Mouse (Mus musculus): ENCODE measurements around the gene Myadm. TPM values are rescaled to one million over a fixed set of nuclear protein-coding genes. Genes with fewer than 3 reads are reported as not detected.

Myadm gene
- total RNA-seq, 1 experiment, result 80.8 TPM

DNA sequence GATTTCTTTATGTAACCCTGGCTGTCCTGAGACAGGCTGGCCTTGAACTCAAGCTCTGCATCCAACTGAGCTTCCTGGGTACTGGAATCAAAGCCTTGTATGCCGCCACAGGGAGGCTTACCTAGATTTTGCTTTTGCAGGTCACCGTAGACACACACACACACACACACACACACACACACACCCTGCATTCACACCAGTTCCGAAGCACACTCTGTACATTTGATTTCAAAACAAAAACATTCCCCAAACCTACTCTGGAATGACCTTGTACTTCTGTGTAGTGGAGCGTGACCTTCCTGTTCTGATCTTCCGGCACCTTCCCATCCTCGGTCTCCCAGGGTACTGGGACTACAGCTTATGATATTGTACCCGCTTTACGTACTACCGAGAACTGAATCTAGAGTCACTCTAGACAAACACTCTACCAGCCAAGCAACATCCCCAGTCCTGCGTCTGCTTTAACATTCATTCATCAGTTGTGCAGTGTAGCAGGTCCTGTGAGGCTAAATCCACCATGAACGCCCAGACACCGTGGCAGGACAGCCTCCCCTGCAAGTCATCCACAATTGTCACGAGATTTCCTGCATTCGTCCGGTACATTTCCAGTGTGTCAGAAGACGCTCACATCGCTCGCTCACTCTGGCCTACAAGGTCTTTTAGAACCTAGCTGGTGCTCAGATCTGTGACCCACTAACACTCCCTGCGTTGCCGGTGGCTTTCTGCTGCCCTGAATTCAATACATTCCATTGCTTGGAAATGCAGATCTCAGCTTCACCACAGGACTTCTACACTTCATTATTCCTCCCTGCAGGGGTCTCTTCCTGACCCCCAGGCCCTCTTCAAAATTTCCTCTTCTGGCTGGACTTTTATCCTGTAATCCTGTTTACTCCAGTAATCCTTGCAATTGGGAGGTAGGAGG is 58.7 kb downstream of the Myadm start:
- Histone ChIP-seq H3K9ac (ENCODE audit: insufficient read depth, low read depth, low read length, poor library complexity, severe bottlenecking) (peak overlapping the region; percentile 68), H3K4me3 (ENCODE audit: insufficient read depth in 1 of 2, low read depth in 1 of 2, low read length in 2 of 2, poor library complexity in 1 of 2, severe bottlenecking in 1 of 2) (peak overlapping the region; percentile 19 to 54), H3K36me3 (ENCODE audit: control insufficient read depth, insufficient read depth, low read length, poor library complexity, severe bottlenecking) (peaks cover 11% of the 10 kb centered on the region; the same call in 1 of the 2 replicates), H3K9me3 (ENCODE audit: control insufficient read depth, insufficient read depth, low read depth, low read length) (no peaks in the 10 kb centered on the region), H3K27ac (ENCODE audit: insufficient read depth, low read depth, low read length, poor library complexity, severe bottlenecking) (peak overlapping the region; percentile 100), H3K4me1 (ENCODE audit: control insufficient read depth in 2 of 2, insufficient read depth in 2 of 2, low read length in 2 of 2, poor library complexity in 1 of 2) (peaks cover 17% of the 10 kb centered on the region in 2 experiments)
- peak; percentile 95 for DNase-seq (ENCODE audit: low read depth, low spot score)
- TF ChIP-seq HCFC1 (IDR thresholded peaks at IDR 0.05; ENCODE audit: borderline replicate concordance, insufficient read depth, low read length), result 0 out of 2 replicates have a peak, but pooled peaks have one; percentile 55
- no peak for TF ChIP-seq ZNF384 (IDR thresholded peaks at IDR 0.05; ENCODE audit: low read depth, low read length)
- TF ChIP-seq ZC3H11A (IDR thresholded peaks at IDR 0.05; ENCODE audit: borderline replicate concordance, low read depth, low read length), result no peak
- TF ChIP-seq CHD2 (IDR thresholded peaks at IDR 0.05; ENCODE audit: low read depth, low read length), result peak; percentile 58; the same call in 1 of the 2 replicates
- TF ChIP-seq MAFK (IDR thresholded peaks at IDR 0.05; ENCODE audit: insufficient read depth, low read depth, low read length), result peak; percentile 37; the same call in 1 of the 2 replicates
- in situ Hi-C loops (cut with MboI; ENCODE audit: low sequenced_read_pairs in 2 of 2, unreplicated experiment in 2 of 2), result no loop called here

DNA sequence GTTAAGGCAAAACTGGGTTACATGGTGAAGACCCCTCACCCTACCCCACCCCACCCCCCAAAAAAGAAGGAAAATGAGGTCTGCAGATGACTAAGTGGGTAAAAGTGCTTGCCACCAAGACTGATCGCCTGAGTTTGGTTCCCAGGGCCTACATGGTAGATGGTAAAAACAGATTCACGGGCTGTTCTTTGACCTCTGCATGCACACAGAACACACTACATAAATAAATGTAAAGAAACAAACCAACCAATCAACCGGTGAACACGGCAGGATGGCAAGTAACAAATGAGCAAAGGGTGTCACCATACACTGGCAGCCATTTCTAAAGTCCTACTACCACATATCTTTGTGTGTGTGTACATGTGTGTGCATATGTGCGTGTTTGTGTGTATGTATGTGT is 59.4 kb downstream of the Myadm start:
- in situ Hi-C loops (cut with MboI; ENCODE audit: low sequenced_read_pairs in 2 of 2, unreplicated experiment in 2 of 2), result no loop called here
- H3K27ac ChIP-seq (ENCODE audit: insufficient read depth, low read depth, low read length, poor library complexity, severe bottlenecking), result peak overlapping the region; percentile 100
- H3K9me3 ChIP-seq (ENCODE audit: control insufficient read depth, insufficient read depth, low read depth, low read length), result no peaks in the 10 kb centered on the region
- H3K9ac ChIP-seq (ENCODE audit: insufficient read depth, low read depth, low read length, poor library complexity, severe bottlenecking), result peak overlapping the region; percentile 61; the same call in 1 of the 2 replicates
- peaks cover 17% of the 10 kb centered on the region in 2 experiments for H3K4me1 ChIP-seq (ENCODE audit: control insufficient read depth in 2 of 2, insufficient read depth in 2 of 2, low read length in 2 of 2, poor library complexity in 1 of 2)
- H3K36me3 ChIP-seq (ENCODE audit: control insufficient read depth, insufficient read depth, low read length, poor library complexity, severe bottlenecking), result peaks cover 11% of the 10 kb centered on the region; the same call in 1 of the 2 replicates
- no peak for TF ChIP-seq MAFK (IDR thresholded peaks at IDR 0.05; ENCODE audit: insufficient read depth, low read depth, low read length)
- TF ChIP-seq CHD2 (IDR thresholded peaks at IDR 0.05; ENCODE audit: low read depth, low read length), result peak; percentile 39; the same call in 1 of the 2 replicates
- no peak overlapping the region for H3K4me3 ChIP-seq (ENCODE audit: insufficient read depth in 1 of 2, low read depth in 1 of 2, low read length in 2 of 2, poor library complexity in 1 of 2, severe bottlenecking in 1 of 2)
- DNase-seq (ENCODE audit: low read depth, low spot score), result no peak

DNA sequence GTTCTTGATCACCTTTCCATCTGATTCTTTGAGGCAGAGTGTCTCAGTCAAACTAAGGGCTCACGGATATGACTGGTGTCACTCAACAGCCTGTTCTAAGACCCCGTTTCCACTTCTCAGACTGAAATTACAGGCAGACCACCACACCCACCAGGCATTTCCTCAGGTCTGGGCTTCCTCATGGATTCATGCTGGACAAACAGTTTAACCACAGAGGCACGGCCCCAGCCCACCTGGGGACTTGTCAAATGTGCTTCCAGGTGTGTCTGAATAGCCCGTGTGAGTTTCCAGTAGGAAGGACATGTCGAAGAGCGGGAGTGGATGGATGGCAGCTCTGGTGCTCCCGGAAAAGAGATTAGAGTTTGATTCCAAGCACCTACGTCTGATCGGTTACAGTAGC is 60.9 kb downstream of the Myadm start:
- Histone ChIP-seq H3K9ac (ENCODE audit: insufficient read depth, low read depth, low read length, poor library complexity, severe bottlenecking) (peak overlapping the region; percentile 41; the same call in 1 of the 2 replicates), H3K4me1 (ENCODE audit: control insufficient read depth in 2 of 2, insufficient read depth in 2 of 2, low read length in 2 of 2, poor library complexity in 1 of 2) (peaks cover 17 to 22% of the 10 kb centered on the region in 2 experiments), H3K36me3 (ENCODE audit: control insufficient read depth, insufficient read depth, low read length, poor library complexity, severe bottlenecking) (peaks cover 9% of the 10 kb centered on the region; the same call in 1 of the 2 replicates), H3K9me3 (ENCODE audit: control insufficient read depth, insufficient read depth, low read depth, low read length) (no peaks in the 10 kb centered on the region), H3K27ac (ENCODE audit: insufficient read depth, low read depth, low read length, poor library complexity, severe bottlenecking) (peak overlapping the region; percentile 100), H3K4me3 (ENCODE audit: insufficient read depth in 1 of 2, low read depth in 1 of 2, low read length in 2 of 2, poor library complexity in 1 of 2, severe bottlenecking in 1 of 2) (peak overlapping the region in 1 of 2 experiments; percentile 0; a peak in 1 of 4 replicates)
- in situ Hi-C loops (cut with MboI; ENCODE audit: low sequenced_read_pairs in 2 of 2, unreplicated experiment in 2 of 2), result no loop called here
- DNase-seq (ENCODE audit: low read depth, low spot score), result no peak
- TF ChIP-seq MAFK (IDR thresholded peaks at IDR 0.05; ENCODE audit: insufficient read depth, low read depth, low read length), result no peak

Other genes with a start within 250 kb of the Myadm start
- 198 and 373 TPM in 2 replicates for gene AU018091, start 119.9 kb upstream of the Myadm start, total RNA-seq (2012; rRNA removed)
- gene Nlrp12, start 39.3 kb upstream of the Myadm start, total RNA-seq (2012; rRNA removed), result 3.7 and 8.0 TPM in 2 replicates
- gene Prkcg, start 99 bp downstream of the Myadm start, total RNA-seq (2012; rRNA removed), result 6.6 and 7.3 TPM in 2 replicates
- gene Cacng7, start 43.9 kb downstream of the Myadm start, total RNA-seq (2012; rRNA removed), result 14.4 and 16.0 TPM in 2 replicates
- gene Cacng8, start 101.6 kb downstream of the Myadm start, total RNA-seq (2012; rRNA removed), result 7.8 and 9.8 TPM in 2 replicates
- 5.8 and 6.1 TPM in 2 replicates for gene Cacng6, start 135.1 kb downstream of the Myadm start, total RNA-seq (2012; rRNA removed)
- 0.85 and 1.6 TPM in 2 replicates for gene Tarm1, start 213.5 kb downstream of the Myadm start, total RNA-seq (2012; rRNA removed)

Measured in ES-E14 (cell line).